Mouse (Mus musculus): ENCODE measurements around the gene Lcmt1. TPM values are rescaled to one million over a fixed set of nuclear protein-coding genes. Genes with fewer than 3 reads are reported as not detected.

Gene Lcmt1
- 30.6 and 33.7 TPM in 2 replicates for polyA plus RNA-seq (2015; fragmentation: Nextera tagmentation; extraction: Ambion mirVana)

GRCm38 (mm10) chr7:123369759-123370481 is at the start of gene Lcmt1, which contains the start of gene Arhgap17:
TSS of gene Lcmt1 (plus strand) at chr7:123369784.
TSS of gene Arhgap17 (minus strand) at chr7:123369915.
- peaks cover 54% of the 10 kb centered on the region for H3K4me1 ChIP-seq (replicated peaks)
- DNase-seq (peak; percentile 97), ATAC-seq (ENCODE audit: low read depth) (peak; percentile 94)
- H3K9ac ChIP-seq, result peak within 1 kb of the TSS; percentile 97
- WGBS (ENCODE audit: insufficient replicate concordance), result under 1% methylated on average over 64 of the region's 64 CpGs
- peak within 1 kb of the TSS; percentile 88 for H3K27ac ChIP-seq
- no peaks in the 10 kb centered on the region for H3K9me3 ChIP-seq (replicated peaks)
- no peaks in the 10 kb centered on the region for H3K36me3 ChIP-seq
- peak within 1 kb of the TSS; percentile 93 for H3K4me3 ChIP-seq (replicated peaks)
- H3K4me2 ChIP-seq, result peak within 1 kb of the TSS; percentile 94
- H3K27me3 ChIP-seq, result no peaks in the 10 kb centered on the region

DNA sequence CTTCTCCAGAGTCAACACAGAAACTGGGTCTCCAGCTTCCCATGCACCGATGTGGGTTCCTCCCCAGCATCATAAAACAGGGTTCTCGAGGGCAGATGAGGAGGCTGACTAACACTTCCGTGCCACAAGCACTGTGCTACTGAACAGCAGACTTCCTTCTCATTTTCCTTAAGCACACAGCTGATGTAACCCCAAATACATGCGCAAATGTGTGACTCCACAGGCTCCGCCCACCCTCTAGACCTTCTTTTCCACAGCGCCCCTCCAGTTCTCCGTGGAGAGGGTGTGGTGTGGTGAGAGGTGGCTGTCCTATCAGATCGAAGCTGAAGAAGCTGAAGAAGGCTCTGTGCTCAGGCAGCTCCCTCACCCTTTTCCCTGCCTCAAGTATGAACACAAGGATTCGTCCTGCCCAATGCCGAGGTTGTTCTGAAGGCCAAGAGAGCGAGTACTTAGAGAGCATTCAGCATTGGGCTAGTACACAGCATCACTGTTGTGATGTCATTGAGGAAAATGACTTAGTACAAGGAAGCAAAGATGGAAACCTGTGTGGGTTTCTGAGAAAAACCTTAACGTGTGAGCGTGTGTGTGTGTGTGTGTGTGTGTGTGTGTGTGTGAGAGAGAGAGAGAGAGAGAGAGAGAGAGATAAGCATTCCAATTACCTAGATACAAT is 47.0 kb upstream of the Lcmt1 start:
- peak; percentile 46 for DNase-seq
- peak overlapping the region; percentile 19; the same call in 1 of the 2 replicates for H3K4me2 ChIP-seq
- 55% methylated on average over 13 of the region's 13 CpGs for WGBS (ENCODE audit: insufficient replicate concordance)
- H3K4me3 ChIP-seq (replicated peaks), result no peak overlapping the region
- peaks cover 84% of the 10 kb centered on the region for H3K36me3 ChIP-seq
- H3K27me3 ChIP-seq, result no peaks in the 10 kb centered on the region
- peaks cover 56% of the 10 kb centered on the region for H3K4me1 ChIP-seq (replicated peaks)
- peak overlapping the region; percentile 51 for H3K27ac ChIP-seq
- ATAC-seq (ENCODE audit: low read depth), result peak; percentile 74
- H3K9me3 ChIP-seq (replicated peaks), result no peaks in the 10 kb centered on the region
- H3K9ac ChIP-seq, result no peak overlapping the region; the same call in 1 of the 2 replicates

DNA sequence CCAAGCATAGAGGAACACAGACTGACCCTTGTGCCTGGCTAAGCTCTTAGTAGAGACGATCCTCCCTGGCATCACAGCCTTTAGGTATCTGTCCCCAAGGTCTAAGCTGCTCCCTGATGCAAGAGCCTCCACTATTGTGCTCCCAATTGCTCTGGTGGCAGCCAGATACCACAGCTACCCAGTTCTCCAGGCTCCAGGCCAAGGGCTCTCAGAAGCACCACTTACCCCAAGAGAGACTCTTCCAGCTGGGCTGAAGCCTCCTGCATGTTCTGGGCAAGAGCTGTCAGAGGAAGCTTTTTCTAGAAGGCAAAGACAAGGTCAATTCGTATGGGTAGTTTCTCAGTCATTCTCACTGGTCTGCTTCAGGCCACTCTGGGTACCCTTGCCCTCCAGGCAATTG is 46.2 kb upstream of the Lcmt1 start:
- no peaks in the 10 kb centered on the region for H3K9me3 ChIP-seq (replicated peaks)
- H3K27ac ChIP-seq, result peak overlapping the region; percentile 65
- H3K27me3 ChIP-seq, result no peaks in the 10 kb centered on the region
- 78% methylated on average over 2 of the region's 2 CpGs for WGBS (ENCODE audit: insufficient replicate concordance)
- no peak for DNase-seq
- no peak for ATAC-seq (ENCODE audit: low read depth)
- H3K4me1 ChIP-seq (replicated peaks), result peaks cover 61% of the 10 kb centered on the region
- no peak overlapping the region for H3K4me3 ChIP-seq (replicated peaks)
- no peak overlapping the region for H3K4me2 ChIP-seq
- peaks cover 78% of the 10 kb centered on the region for H3K36me3 ChIP-seq
- H3K9ac ChIP-seq, result 0 out of 2 replicates have a peak overlapping the region, but pooled peaks have one; percentile 2

DNA sequence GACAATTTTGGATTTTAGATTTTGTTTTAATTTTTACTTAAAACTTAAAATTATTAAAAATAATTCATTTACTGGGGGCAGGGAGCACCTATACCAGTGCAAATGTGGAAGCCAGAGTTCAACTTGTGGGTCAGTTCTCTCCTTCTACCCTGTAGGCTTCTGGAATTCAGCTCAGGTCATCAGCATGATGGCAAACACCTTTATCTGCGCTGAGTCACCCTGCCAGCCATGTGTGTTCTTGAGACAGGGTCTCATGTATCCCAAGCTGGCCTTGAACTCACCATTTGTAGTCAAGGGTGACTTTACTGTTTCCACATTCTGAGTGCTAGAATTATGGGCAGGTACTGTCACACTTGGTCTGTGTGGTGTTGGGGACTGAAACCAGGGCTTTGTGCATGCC is 45.5 kb upstream of the Lcmt1 start:
- H3K27ac ChIP-seq, result 0 out of 2 replicates have a peak overlapping the region, but pooled peaks have one; percentile 74
- WGBS (ENCODE audit: insufficient replicate concordance), result 86% methylated on average over 1 of the region's 1 CpGs
- no peak overlapping the region for H3K4me3 ChIP-seq (replicated peaks)
- no peak overlapping the region for H3K4me2 ChIP-seq
- peak; percentile 44 for DNase-seq
- H3K9ac ChIP-seq, result no peak overlapping the region
- peaks cover 63% of the 10 kb centered on the region for H3K4me1 ChIP-seq (replicated peaks)
- H3K27me3 ChIP-seq, result no peaks in the 10 kb centered on the region
- H3K9me3 ChIP-seq (replicated peaks), result no peaks in the 10 kb centered on the region
- H3K36me3 ChIP-seq, result peaks cover 70% of the 10 kb centered on the region
- ATAC-seq (ENCODE audit: low read depth), result peak; percentile 62

GRCm38 (mm10) chr7:123326062-123326461 is 43.5 kb upstream of the Lcmt1 start:
- DNase-seq (peak; percentile 43), ATAC-seq (ENCODE audit: low read depth) (peak; percentile 67)
- peaks cover 54% of the 10 kb centered on the region for H3K36me3 ChIP-seq
- peak overlapping the region; percentile 31 for H3K9ac ChIP-seq
- no peak overlapping the region for H3K4me3 ChIP-seq (replicated peaks)
- peak overlapping the region; percentile 42 for H3K4me2 ChIP-seq
- peak overlapping the region; percentile 74 for H3K27ac ChIP-seq
- H3K9me3 ChIP-seq (replicated peaks), result no peaks in the 10 kb centered on the region
- H3K27me3 ChIP-seq, result no peaks in the 10 kb centered on the region
- WGBS (ENCODE audit: insufficient replicate concordance), result 70% methylated on average over 5 of the region's 5 CpGs
- H3K4me1 ChIP-seq (replicated peaks), result peaks cover 69% of the 10 kb centered on the region

DNA sequence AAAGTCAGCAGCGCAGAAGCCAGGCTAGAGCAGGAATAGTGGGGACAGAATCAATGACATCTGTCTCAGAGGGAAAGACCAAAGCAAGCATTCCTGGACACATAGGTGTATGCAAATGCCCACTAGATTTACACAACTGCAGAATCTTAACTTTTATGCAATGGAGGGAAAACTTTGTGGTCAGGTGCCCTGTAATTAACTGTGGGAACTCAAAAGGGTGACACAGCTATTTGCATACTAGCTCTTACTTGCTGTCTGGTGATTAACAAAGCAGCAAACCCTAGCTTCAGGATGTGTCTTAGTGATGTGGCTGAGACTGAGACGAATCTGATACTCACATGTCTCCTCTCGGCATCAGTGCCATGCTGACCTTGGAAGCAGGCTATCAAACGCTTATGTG is 42.7 kb upstream of the Lcmt1 start:
- Histone ChIP-seq H3K4me3 (replicated peaks) (no peak overlapping the region), H3K4me1 (replicated peaks) (peaks cover 72% of the 10 kb centered on the region), H3K9ac (no peak overlapping the region; the same call in 1 of the 2 replicates), H3K27me3 (no peaks in the 10 kb centered on the region), H3K9me3 (replicated peaks) (no peaks in the 10 kb centered on the region), H3K27ac (peak overlapping the region; percentile 40), H3K4me2 (no peak overlapping the region), H3K36me3 (peaks cover 46% of the 10 kb centered on the region)
- no peak for ATAC-seq (ENCODE audit: low read depth)
- WGBS (ENCODE audit: insufficient replicate concordance), result 56% methylated on average over 4 of the region's 4 CpGs
- no peak for DNase-seq

GRCm38 (mm10) chr7:123327909-123328308 is 41.7 kb upstream of the Lcmt1 start:
- peak overlapping the region; percentile 24; the same call in 1 of the 2 replicates for H3K9ac ChIP-seq
- no peaks in the 10 kb centered on the region for H3K9me3 ChIP-seq (replicated peaks)
- ATAC-seq (ENCODE audit: low read depth), result no peak
- H3K27me3 ChIP-seq, result no peaks in the 10 kb centered on the region
- peaks cover 36% of the 10 kb centered on the region for H3K36me3 ChIP-seq
- WGBS (ENCODE audit: insufficient replicate concordance), result 89% methylated on average over 4 of the region's 4 CpGs
- no peak for DNase-seq
- H3K4me1 ChIP-seq (replicated peaks), result peaks cover 68% of the 10 kb centered on the region
- no peak overlapping the region for H3K27ac ChIP-seq
- no peak overlapping the region for H3K4me2 ChIP-seq
- H3K4me3 ChIP-seq (replicated peaks), result no peak overlapping the region

DNA sequence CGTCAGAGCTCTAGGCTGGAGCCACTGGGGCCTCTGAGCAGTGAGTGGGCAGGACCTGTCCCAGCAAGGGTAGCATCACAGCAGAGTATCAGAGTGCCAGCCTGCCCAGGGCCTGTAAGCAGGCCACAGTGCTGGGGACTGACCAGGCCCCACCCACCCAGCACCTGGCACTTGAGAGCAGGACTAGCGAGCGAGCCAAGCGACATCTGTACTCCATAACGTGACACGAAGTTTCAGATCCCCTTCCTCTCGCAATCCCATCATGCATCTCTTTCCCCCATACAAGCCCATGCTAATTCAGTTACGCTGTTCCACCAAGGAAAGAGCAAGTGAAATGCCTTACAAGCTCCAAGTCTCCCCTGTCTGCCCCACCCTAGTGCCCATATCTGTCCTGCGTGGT is 39.1 kb upstream of the Lcmt1 start:
- Histone ChIP-seq H3K4me3 (replicated peaks) (no peak overlapping the region), H3K4me2 (no peak overlapping the region), H3K4me1 (replicated peaks) (peaks cover 42% of the 10 kb centered on the region), H3K9ac (no peak overlapping the region), H3K9me3 (replicated peaks) (no peaks in the 10 kb centered on the region), H3K27ac (no peak overlapping the region; the same call in 1 of the 2 replicates), H3K27me3 (no peaks in the 10 kb centered on the region), H3K36me3 (peaks cover 19% of the 10 kb centered on the region)
- WGBS (ENCODE audit: insufficient replicate concordance), result 86% methylated on average over 9 of the region's 9 CpGs
- ATAC-seq (ENCODE audit: low read depth) (no peak), DNase-seq (no peak)

GRCm38 (mm10) chr7:123336322-123336721 is 33.3 kb upstream of the Lcmt1 start:
- Histone ChIP-seq H3K4me2 (no peak overlapping the region), H3K9me3 (replicated peaks) (no peaks in the 10 kb centered on the region), H3K4me3 (replicated peaks) (no peak overlapping the region), H3K36me3 (0 out of 2 replicates have a peak, but pooled peaks cover 4% of the 10 kb centered on the region), H3K9ac (no peak overlapping the region), H3K27ac (peak overlapping the region; percentile 32; the same call in 1 of the 2 replicates), H3K4me1 (replicated peaks) (peaks cover 50% of the 10 kb centered on the region), H3K27me3 (no peaks in the 10 kb centered on the region)
- ATAC-seq (ENCODE audit: low read depth), result no peak
- WGBS (ENCODE audit: insufficient replicate concordance), result 74% methylated on average over 1 of the region's 1 CpGs
- no peak for DNase-seq

GRCm38 (mm10) chr7:123338351-123338750 is 31.2 kb upstream of the Lcmt1 start:
- Histone ChIP-seq H3K9ac (no peak overlapping the region), H3K27me3 (no peaks in the 10 kb centered on the region), H3K4me1 (replicated peaks) (peaks cover 56% of the 10 kb centered on the region), H3K4me3 (replicated peaks) (no peak overlapping the region), H3K36me3 (0 out of 2 replicates have a peak, but pooled peaks cover 4% of the 10 kb centered on the region), H3K4me2 (no peak overlapping the region), H3K27ac (no peak overlapping the region), H3K9me3 (replicated peaks) (no peaks in the 10 kb centered on the region)
- 65% methylated on average over 8 of the region's 8 CpGs for WGBS (ENCODE audit: insufficient replicate concordance)
- peak; percentile 49 for ATAC-seq (ENCODE audit: low read depth)
- no peak for DNase-seq

- Histone ChIP-seq H3K27ac (no peak overlapping the region), H3K4me1 (replicated peaks) (peaks cover 77% of the 10 kb centered on the region)
- ATAC-seq (ENCODE audit: low read depth), result no peak
These were observed 27.7 kb upstream of the Lcmt1 start for GRCm38 (mm10) chr7:123341896-123342295.

More at GRCm38 (mm10) chr7:123341896-123342295, 27.7 kb upstream of the Lcmt1 start:
- Histone ChIP-seq H3K36me3 (0 out of 2 replicates have a peak, but pooled peaks cover 4% of the 10 kb centered on the region), H3K27me3 (no peaks in the 10 kb centered on the region), H3K4me2 (no peak overlapping the region), H3K9me3 (replicated peaks) (no peaks in the 10 kb centered on the region), H3K9ac (no peak overlapping the region), H3K4me3 (replicated peaks) (no peak overlapping the region)
- no peak for DNase-seq
- 79% methylated on average over 5 of the region's 5 CpGs for WGBS (ENCODE audit: insufficient replicate concordance)
